Mouse (Mus musculus) A20 (cell line): ENCODE results near the gene Krt7.
A peak's percentile ranks its signal among the peaks of the same experiment; 100 is the strongest.

ENCODE experiments used
- DNase-seq: peaks from one replicate; pipeline ENCODE4 v3.0.0-alpha.2; 2011; ENCODE audit warnings: low read depth, low spot score

The Krt7 gene

GRCm38 (mm10) chr15:101376776-101377061 is 34.1 kb upstream of the Krt7 start:
- DNase-seq: no peak

DNA sequence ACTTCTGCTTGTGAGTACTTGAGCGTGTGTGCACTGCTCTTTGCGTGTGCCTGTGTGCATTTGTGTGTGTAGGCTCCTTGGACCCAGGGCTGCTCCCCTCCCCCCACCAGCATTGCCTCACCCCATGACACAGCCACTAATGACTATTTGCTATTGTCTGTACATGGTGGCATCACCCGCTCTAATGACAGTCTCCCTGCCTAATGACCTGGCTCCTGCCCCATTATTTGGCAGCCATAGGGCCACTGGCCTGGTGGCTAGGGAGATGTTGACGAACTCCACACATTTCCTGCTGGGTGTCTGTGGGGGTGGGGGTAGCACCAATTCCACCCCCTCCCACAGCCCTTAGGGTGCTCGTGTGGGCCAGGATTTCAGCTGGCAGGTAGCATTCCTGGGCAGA is 32.2 kb upstream of the Krt7 start:
- DNase-seq: no peak

- DNase-seq: no peak
Measured at GRCm38 (mm10) chr15:101381758-101382157, 29.1 kb upstream of the Krt7 start.

- DNase-seq: no peak
Measured at GRCm38 (mm10) chr15:101382811-101383210, 28.0 kb upstream of the Krt7 start.

DNA sequence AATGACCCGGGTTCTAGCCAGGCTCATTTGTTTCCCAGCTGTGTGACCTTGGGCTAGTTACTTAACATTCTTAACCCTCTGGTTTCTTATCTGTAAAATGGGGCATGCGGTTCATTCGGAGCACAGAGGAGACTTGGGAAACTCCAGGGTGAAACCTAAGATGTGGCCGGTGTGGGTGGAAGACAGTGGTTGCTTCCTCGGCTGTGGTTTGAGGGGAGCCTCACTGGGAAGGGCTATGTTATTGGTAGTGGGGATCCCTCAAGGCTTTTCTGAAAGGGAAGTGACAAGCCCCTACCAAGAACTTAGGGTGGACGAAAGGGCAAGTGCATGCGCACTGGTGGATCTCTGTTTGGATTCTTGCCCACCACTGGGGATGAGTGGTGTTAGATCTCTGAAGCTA is 26.2 kb upstream of the Krt7 start:
- DNase-seq: no peak

GRCm38 (mm10) chr15:101385064-101385463 is 25.8 kb upstream of the Krt7 start:
- DNase-seq: no peak

GRCm38 (mm10) chr15:101387176-101387575 is 23.7 kb upstream of the Krt7 start:
- DNase-seq: peak; percentile 39

DNA sequence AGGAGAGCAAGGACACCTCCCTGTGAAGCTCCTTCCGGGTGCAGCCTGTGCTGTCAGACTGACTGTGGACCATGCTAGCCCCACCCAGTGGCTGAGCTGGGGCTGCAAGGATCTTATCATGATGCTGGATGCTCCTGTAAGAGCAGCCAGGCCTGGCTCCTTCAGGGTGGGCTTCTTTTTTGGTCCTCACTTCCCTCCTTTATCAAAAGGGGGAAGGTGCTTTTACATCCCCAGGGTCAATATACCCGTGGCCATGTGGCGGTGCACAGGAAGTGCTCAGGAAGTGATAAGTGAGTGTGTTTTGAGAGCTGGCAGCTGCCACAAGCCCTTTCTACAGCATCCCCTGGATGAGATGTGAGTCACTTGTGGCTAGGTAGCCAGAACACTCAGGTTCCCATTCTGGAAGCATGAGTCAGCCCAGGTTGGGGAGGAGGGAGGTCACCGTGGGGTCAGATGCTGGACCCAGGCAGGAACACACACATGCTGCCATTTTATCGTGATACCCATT is 22.8 kb upstream of the Krt7 start:
- peak; percentile 41 for DNase-seq

- no peak for DNase-seq
Measured at GRCm38 (mm10) chr15:101390203-101390602, 20.6 kb upstream of the Krt7 start.

GRCm38 (mm10) chr15:101392251-101392650 is 18.6 kb upstream of the Krt7 start:
- DNase-seq: no peak

DNA sequence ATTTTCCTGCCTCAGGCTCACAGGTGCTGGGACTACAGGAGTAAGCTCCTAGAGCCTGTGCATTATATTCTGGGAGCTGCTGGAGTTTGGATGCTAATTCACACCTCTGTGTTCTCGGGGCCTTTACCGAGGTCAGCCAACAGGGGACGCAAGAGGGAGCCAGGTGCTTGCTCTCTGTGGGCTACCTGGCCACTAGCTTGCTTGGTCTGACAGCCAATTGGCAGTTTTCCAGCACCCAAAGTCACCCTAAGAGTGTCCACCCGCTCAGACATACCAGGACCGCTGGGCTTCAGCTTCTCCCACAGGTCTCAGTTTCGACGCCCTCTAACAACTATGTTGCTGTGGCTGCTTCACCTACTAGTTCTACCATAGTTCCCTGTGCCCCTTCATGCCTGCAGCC is 15.9 kb upstream of the Krt7 start:
- DNase-seq: no peak

DNA sequence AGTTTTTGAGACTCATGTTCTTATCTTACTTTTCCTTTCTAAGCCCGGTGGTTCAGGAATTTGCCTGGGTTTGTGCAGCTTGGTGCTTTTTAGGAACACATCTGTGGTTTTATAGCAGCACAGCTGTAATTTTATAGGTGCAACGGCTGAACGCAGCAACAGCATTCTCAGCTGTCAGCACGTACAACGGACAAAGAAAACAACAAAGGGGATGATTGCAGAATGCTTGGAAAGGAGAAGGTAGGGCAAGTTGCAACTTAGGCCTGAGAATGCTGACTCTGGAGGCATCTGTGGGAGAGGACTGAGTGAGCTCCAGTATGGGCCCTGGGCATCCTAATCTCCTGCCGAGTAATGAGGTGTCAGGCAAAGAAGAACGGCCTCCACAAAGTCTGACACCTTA is 14.4 kb upstream of the Krt7 start:
- no peak for DNase-seq

DNA sequence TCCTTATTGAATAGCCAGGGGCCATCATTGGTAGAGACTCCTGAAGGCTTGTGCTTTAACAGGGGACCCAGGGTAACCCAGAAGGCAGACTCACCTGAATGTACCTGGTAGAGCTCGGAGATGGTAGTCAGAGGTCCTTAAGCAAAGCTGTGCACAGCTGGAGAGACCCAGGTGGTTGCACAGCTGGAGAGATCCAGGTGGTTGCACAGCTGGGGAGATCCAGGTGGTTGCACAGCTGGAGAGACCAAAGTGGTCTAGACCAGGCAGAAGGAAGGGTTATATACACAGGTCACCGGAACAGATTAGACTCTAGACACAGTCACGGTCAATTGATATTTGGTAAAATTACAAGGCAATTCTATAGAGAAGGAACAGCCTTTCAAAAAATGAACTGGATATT is 13.9 kb upstream of the Krt7 start:
- peak; percentile 15 for DNase-seq

- DNase-seq: no peak
Measured at GRCm38 (mm10) chr15:101397683-101398082, 13.2 kb upstream of the Krt7 start.

DNA sequence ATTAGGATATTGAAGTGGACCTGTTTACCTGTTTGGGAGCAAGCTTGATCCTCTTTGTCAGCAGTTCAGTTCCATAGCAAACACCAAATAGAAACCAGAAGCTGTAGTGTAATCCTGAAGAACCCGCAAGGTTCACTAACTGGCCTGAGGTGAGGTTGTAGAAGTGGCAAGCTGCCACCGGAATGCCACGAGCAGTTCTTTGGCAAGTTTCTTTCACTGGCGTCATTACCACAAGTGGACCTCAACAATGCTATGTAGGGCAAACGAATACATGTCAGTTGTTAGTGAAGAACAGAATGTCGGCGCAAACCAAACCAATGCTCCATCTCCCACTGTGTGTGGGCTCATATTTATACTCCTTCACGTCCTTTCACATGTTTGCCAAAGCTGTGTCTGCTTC is 12.6 kb upstream of the Krt7 start:
- DNase-seq: no peak

DNA sequence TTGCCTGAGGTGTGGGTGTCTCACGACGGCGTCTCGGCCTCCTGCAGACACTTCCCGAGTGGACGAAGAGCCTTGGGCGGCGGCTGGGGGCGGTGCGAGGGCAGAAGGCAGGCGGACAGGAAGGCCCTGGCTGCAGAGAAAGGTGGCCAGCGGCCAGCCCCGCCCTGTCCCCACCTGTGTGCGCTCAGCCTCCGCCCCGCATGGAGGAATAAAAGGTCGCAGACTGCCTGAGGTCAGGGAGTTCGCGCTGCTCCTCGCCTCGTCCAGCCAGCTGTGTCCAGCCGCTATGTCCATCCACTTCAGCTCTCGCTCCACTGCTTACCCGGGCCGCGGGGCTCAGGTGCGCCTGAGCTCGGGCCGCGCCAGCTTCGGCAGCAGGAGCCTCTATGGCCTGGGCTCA is 1.3 kb downstream of the Krt7 start:
- DNase-seq: no peak

DNA sequence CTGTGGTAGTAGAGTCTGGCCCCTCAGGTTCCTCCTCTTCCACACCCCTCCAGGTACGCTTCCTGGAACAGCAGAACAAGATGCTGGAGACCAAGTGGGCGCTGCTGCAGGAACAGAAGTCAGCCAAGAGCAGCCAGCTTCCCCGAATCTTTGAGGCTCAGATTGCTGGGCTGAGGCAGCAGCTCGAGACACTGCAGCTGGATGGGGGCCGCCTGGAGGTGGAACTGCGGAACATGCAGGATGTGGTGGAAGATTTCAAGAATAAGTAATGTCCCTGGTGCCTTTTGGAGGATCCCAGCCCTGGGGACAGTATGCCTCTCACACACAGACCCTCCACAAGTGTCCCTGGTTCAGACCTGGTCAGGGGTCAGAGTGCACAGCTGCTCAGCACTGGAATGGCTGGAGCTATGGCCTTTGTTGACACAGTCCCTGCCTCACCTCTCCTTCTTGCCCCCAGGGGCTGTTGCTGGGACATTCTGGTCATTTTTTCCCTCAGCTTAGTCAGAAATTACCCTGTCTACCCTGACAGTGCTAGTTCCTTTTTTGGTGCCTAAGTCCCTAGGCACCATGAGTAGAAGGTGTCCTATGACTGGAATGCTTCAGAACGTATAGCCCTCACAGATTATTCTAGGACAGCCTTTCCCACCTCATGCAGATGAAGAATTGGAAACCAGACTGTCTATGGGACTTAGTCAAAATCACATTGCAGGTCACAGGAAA is 3.2 kb downstream of the Krt7 start:
- DNase-seq: no peak

- no peak for DNase-seq
Measured at GRCm38 (mm10) chr15:101414807-101415565, 4.1 kb downstream of the Krt7 start.

GRCm38 (mm10) chr15:101418950-101419349 is 8.1 kb downstream of the Krt7 start:
- no peak for DNase-seq

DNA sequence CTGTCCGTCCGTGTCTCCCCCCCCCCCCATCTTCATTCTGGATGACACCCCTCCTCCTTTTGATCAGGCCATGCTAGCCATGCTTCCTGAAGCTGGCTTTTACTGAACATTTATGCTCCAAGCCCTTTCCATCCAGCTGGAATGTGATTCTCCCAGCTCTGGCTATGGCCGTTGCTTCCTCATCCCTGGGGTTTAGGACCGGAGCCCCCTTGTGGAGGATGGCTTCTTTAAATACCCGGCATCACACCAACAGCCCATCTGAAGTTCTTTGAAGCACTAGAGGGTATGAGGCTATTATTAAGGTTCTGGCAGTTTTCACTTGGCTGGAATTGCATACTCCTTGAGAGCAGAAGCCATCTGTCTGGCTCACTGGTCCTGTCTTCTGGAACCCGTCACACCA is 10.1 kb downstream of the Krt7 start:
- no peak for DNase-seq

GRCm38 (mm10) chr15:101424914-101425313 is 14.1 kb downstream of the Krt7 start:
- DNase-seq: no peak

DNA sequence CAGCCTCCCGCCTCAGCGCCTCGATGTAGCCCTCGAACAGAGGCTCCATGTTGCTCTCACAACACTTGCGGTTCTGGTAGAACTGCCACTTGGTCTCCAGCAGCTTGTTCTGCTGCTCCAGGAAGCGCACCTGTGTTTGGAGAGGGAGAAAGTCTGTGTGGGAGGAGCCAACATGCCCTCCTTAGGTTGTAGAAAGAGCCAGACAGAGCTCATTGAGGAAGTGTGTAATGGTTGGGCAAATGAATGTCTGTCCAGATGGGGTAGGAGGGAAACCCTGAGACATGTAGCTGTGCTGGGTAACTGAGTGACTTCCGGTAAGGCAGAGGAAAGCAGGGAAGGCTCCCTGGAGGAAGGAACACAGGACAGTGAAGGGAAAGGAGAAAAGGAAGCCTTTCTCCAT is 25.8 kb downstream of the Krt7 start:
- DNase-seq: no peak

GRCm38 (mm10) chr15:101438555-101438954 is 27.7 kb downstream of the Krt7 start, which contains the start of gene Krt87:
Gene Krt87, minus strand, starts transcription at chr15:101438804.
- DNase-seq: no peak
